Mouse (Mus musculus): Measurements from ENCODE around the gene Was.
A peak's percentile ranks its signal among the peaks of the same experiment; 100 is the strongest.

Was gene

DNA sequence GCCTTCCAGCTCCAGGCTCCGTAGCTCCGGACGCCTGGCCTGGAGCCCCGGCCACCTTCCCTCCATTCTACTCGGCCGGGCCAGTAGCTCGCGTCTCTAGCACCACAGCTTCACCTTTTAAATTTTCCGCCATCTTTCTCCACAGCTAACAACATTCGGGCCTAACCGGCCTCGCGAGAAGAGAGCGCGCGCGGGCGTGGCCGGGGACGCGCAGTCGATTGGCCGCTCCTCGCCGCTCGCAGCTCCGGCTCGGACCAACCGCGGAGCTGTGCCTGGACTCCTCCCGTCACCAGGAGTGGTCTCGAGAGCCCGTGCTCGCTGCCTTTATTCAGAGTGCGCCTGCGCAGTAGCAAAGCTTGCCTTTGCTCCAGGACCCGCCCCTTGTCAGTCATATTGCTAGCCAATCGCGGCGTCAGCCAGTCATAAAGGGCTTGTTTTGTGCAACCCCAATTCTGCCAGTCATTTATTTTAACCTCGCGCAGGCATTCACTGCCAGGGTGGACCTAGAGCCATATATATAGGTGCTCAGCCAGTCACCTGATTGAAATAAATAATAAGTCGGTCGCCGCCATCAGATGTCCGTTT, 15.8 kb downstream of the Was start, which contains the start of gene Suv39h1:
Suv39h1 (minus strand) TSS at position 331 of the 585 bp plus-strand sequence.
- peak; percentile 94 for DNase-seq (ENCODE audit: low read depth, low spot score)

DNA sequence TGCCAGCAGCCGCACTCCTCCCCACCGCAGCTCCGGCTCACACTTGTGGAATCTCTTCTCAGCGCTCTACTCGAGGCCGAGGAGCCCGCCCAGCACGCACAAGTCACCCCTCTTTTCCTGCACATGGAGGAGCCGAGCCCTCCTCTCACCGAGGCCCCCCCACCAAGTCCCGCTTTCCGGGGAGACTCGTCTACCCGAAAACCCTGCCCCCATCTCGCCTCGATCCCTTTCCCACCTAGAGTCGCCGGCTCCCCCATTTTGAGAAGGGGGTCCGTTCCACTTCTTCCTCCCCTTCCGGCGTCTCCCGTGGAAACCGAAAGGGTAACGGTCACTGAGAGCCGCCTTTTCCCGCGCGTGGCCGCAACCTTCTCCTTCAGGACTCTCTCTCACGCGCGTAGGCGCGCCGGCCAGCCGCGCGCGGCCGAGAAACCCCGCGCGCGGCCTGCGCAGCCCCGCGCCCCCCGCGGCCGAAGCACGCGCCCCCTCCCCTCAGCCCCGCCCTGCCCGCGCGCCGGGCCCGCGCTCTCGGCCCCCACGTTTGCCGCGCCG, 16.3 kb downstream of the Was start:
- peak; percentile 24 for DNase-seq (ENCODE audit: low read depth, low spot score)

DNA sequence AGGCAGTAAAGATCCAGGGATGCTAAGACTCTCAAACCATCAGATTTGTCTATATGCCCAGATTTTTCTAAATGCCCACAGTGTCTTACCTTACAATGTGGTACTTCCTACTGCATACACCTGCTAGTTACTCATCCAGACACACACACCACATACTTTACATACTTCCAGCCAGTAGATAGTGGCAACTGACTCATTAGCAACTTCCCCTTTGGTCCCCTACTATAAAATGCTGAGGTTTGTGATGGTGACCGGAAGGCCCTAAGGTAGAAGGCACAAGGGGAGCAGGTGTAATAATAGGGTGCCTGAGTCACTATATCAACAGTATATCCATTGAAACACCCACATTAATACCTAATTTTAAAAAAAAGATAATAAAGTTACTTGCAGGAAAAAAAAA, 21.1 kb downstream of the Was start:
- no peak for DNase-seq (ENCODE audit: low read depth, low spot score)

DNA sequence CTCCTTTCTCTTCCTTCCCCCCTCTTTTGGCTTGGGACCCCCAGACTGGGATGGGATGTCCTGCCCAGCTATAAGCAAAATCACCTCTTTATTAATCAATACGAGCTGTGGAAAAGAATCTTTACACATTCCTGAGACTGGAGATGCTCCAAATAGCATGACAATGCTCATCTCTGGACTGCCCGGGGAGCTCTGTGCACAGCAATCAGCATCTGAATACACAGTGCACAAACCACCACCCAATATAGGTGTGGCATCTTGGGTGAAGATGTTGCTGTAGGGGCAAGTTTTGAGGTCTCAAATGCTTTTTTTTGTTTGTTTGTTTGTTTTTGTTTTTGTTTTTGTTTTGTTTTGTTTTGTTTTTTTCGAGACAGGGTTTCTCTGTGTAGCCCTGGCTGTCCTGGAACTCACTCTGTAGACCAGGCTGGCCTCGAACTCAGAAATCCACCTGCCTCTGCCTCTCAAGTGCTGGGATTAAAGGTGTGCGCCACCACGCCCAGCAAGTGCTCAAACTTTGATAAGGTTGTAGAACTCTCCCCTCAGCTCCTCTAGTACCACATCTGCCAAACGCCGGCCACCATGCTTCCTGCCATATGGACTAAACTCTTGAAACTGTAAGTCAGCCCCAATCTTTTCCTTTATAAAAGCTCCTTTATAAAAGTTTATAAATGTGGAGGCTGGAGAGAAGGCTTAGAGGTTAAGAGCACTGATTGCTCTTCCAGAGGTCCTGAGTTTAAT, 39.1 kb downstream of the Was start:
- DNase-seq (ENCODE audit: low read depth, low spot score) = peak; percentile 89

DNA sequence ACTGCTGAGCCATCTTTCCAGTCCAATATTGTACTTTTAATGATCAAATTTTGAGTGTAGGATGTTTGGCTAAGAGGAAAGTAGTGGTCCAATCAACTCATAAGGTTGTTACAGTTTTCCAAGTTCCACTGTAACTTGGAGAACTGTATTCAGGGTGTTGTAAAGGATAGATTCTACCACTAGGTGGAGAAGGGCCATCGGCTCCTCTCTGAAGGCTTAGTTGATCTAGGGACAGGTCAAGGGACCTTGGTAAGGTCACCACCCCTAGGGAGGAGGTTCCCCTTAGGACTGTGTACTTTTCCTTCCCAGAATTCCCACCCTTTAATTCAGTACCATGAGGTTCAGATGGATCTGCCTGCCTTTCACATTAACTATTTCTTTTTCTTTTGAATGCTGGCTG, 57.3 kb downstream of the Was start:
- DNase-seq (ENCODE audit: low read depth, low spot score) = peak; percentile 65
